Mouse (Mus musculus) olfactory bulb, adult 2 months (tissue): Measurements from ENCODE around the gene Abhd17c.

Experiments
- CTCF ChIP-seq: fragments of 200-500 bp; IDR thresholded peaks from 2 replicates; pipeline ENCODE4 v1.5.1; 2012; ENCODE audit warnings: low read depth, mild to moderate bottlenecking, low read length, moderate library complexity; ENCODE audit not compliant: insufficient read depth
- POLR2A ChIP-seq: fragments of 200-500 bp; IDR thresholded peaks from 2 replicates; pipeline ENCODE4 v1.6.1; 2012; ENCODE audit warnings: mild to moderate bottlenecking, low read depth, low read length, moderate library complexity; ENCODE audit not compliant: insufficient read depth

GRCm38 (mm10) chr7:84120142-84120760 lies 31.4 kb downstream of the Abhd17c start:
- no peak for TF ChIP-seq CTCF
- no peak for TF ChIP-seq POLR2A
